Mouse (Mus musculus): Measurements from ENCODE around the gene Sobp. TPM values are rescaled to one million over a fixed set of nuclear protein-coding genes. Genes with fewer than 3 reads are reported as not detected.

Sobp gene
- total RNA-seq, 2 experiments from 2014 or later, result 79.9 to 91.3 TPM

DNA sequence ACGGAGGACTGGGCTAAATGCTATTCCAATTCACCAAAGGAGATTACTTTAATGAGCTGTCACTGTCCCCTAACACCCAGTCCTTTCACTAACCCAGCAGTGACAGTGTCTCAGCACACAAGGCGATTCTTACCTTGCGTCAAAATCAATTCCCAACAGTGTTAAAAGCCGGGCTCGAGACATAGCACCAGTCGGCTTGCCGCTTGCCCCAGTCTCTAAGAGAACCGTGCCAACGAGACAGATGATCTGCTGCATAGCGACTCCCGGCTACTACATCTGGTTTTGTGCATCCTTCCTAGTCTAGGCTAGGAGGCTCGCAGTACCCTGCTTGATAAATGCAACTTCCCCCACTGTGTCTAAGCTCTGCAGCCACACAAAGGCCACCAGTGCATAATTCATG is 12.0 kb downstream of the Sobp start:
- no peak for DNase-seq (ENCODE audit: extremely low spot score in 1 of 2, low spot score in 1 of 2)

DNA sequence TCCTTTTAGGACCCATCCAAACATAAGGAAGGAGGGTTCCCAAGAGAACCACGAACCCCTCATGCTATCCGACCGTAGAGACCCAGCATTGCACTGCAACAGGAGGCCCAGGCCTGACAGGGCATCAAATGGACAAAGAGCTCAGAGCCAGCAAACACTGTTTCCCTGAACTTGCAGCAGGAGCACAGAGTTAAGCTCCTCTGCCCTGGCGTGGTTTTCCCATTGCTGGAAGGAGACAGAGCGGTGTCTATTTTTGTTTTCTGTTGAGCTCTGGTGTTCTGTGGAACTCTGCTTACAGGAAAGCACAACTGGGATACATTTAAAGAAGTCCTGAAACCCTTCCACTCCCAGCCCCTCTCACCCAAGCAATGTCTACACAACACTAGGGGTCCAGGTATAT is 15.0 kb downstream of the Sobp start:
- no peak for DNase-seq (ENCODE audit: extremely low spot score in 1 of 2, low spot score in 1 of 2)

DNA sequence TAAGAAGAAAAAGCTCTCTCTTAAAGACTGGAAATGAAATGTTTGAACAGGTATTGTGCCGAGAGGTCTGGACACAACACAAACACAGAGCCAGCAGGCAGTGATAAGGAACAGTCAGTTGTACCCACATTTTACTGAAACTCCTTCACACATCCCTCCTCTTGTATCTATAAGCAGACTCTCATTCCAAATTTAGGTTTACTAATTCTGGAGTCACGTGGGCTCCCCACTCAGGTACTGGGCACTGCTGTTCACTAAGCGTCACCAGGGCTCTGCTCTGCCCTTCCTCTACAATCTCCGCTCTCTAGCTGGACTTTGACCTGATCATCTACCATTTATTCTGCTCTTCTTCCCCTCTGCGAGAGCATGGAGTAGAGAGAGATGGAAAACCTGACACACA is 15.4 kb downstream of the Sobp start:
- no peak for DNase-seq (ENCODE audit: extremely low spot score in 1 of 2, low spot score in 1 of 2)

DNA sequence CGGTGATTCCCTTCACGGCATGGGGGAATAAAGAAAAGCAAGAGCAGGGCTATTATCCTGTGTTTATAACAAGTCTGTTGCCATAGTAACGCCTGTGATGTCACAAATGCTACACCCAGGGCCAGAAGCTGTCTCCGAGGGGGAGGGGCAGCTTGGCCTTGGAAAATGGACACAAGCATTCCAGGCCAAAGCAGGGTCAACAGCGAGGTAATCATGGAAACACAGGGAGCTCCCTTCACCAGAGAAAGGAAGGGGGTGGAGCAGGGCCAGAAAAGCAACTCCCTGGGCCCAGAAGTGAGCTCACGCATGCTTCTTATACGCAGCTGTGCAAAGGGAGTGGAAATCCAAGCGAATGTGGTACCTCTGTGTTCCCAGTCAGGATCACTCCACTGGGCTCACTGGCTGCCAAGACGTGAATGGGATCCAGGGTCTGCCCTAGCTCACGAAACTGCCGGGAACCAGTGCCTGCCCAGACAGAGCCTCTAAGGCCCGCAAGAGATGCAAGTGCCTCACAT is 19.2 kb downstream of the Sobp start:
- DNase-seq (ENCODE audit: extremely low spot score in 1 of 2, low spot score in 1 of 2), result no peak

DNA sequence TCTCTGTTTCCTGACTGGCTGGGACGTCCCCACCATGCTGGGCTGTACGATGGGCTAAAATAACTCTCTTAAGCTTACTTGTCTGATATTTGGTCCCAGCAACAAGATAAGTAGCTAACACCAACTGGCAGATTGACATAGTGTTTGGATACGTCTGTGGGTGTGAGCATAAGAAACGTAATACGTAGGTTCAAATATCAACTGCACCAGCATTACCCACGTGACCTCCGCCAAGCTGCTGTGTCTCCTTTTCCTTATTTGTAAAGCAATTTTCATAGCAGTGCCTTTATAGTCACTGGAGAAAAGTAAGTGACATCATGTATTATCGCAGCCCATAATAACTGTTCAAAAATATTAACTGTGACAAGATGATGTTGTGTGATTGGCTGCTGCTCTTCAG is 21.7 kb downstream of the Sobp start:
- no peak for DNase-seq (ENCODE audit: extremely low spot score in 1 of 2, low spot score in 1 of 2)

DNA sequence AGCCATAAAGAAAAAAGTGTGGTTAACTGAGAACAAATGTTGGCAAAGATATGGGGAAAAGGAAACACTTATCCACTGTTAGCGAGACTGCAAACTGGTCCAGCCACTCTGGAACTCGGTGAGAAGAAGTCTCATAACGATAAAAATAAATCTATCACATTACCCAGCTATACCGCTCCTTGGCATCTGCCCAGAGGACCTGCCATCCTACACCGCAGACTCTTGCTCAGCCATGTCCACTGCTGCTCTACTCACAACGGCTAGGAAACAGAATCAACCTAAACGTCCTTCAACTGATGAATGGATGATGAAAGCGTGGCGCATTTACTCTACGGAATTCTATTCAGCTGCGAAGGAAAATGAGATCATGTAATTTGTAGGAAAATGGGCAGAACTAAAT is 25.9 kb downstream of the Sobp start:
- DNase-seq (ENCODE audit: extremely low spot score in 1 of 2, low spot score in 1 of 2), result no peak

DNA sequence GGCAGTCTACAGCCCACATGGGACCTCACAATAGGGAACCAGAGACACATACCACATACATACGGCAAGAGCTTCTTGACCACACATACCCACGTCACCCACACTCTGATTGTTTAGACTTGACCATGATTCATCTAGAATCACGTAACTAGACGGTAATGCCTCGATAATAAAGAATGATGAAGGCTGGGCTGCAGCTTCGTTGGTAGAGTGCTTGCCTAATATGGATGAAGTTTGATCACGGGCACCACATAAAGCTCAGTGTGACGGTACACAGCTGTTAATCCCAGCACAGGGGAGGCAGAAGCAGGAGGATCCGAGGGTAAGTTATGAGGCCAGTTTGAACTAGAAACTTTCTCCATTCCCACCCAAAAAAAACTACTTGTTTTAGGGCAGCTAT is 31.2 kb downstream of the Sobp start:
- no peak for DNase-seq (ENCODE audit: extremely low spot score in 1 of 2, low spot score in 1 of 2)

DNA sequence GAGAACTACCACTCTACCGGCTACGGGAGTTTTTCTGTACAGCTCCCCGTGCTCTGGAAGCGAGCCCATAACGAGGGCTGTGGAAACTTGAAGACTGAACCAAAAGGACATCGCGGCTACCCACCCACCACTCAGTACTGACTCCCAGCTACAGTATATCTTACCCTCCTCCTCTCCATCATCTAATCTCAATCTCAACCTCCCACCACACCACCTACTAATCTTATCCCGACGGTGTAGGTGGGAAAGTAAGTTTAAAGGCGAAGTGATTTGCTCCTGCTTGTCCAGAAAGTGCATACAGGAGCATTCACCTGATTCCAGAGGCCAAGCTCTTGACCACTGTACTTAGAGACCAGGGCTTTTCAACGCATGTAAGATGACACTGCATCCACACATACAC is 40.3 kb downstream of the Sobp start:
- no peak for DNase-seq (ENCODE audit: extremely low spot score in 1 of 2, low spot score in 1 of 2)

DNA sequence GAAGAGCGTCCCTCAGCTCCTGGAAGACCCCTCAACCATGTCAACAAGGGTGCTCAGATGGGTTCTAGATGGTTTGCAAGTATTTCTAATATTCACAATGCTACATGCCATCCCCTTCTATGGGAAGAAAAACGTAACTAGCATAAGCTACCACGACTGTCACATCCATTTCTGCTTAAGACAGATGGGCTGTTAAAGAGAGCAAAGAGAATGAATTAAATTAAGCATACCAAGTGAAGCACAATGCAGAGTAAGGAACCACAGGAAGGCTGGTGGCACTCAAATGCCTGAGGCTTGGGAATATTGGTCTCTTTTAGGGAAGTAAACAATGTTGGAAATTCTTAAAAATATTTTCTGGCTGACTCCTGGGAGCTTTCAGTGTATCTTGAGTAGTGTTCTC is 45.6 kb downstream of the Sobp start:
- DNase-seq (ENCODE audit: extremely low spot score in 1 of 2, low spot score in 1 of 2), result peak in 1 of 2 experiments; percentile 3

DNA sequence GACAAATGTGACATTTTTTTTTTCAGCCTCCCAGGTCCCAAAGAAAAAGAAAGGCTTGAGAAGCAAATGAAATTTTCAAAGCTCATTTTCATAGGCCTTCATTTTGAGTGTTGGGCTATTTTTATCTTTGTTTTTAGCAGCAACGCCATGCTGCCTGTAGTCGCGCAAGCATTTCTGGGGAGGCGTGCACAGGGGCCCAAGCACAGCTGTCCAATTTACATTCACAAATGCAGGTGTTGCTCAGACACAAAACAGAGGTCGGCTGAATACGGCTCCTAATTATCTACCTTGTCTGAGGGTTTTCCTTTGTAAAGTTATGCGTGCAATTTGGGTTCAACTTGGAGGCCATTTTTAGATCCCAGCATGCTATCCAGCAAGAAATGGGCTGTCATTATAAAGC is 49.8 kb downstream of the Sobp start:
- no peak for DNase-seq (ENCODE audit: extremely low spot score in 1 of 2, low spot score in 1 of 2)

DNA sequence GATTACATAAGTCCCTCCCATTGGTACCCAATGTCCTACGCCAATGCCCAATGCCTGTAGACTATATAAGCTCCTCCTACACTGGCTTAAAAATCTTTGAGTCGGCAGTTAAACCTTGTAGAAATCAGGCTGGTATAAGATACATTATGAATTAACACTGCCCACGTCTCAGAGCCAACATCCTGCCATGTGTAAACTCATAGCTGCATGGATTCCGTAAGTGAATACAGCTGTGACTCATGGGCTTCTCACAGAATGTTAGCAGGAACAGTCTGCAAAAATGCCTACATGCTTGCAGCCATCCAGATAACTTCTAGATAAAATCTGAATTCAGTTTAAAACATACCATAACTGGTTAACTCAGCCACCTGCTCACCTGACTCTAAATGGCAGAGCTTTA is 50.2 kb downstream of the Sobp start:
- no peak for DNase-seq (ENCODE audit: extremely low spot score in 1 of 2, low spot score in 1 of 2)

DNA sequence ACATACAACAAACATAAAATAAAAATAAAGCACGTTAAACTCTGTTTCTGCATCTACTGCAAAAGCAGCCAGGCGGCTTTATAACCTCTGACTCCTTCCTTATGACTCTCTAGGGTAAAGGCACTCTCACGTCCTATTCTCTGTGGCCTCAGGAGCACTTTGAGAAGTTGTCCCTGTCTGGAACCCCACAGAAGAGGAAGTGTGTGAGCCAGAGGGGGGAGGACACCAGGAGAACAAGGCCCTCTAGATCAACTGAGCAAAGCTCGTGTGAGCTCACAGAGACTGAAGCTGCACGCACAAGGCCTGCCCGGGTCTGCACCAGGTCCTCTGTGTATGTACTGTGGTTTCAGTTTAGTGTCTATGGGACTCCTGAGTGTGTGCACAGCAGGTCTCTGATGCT is 50.9 kb downstream of the Sobp start:
- no peak for DNase-seq (ENCODE audit: extremely low spot score in 1 of 2, low spot score in 1 of 2)

DNA sequence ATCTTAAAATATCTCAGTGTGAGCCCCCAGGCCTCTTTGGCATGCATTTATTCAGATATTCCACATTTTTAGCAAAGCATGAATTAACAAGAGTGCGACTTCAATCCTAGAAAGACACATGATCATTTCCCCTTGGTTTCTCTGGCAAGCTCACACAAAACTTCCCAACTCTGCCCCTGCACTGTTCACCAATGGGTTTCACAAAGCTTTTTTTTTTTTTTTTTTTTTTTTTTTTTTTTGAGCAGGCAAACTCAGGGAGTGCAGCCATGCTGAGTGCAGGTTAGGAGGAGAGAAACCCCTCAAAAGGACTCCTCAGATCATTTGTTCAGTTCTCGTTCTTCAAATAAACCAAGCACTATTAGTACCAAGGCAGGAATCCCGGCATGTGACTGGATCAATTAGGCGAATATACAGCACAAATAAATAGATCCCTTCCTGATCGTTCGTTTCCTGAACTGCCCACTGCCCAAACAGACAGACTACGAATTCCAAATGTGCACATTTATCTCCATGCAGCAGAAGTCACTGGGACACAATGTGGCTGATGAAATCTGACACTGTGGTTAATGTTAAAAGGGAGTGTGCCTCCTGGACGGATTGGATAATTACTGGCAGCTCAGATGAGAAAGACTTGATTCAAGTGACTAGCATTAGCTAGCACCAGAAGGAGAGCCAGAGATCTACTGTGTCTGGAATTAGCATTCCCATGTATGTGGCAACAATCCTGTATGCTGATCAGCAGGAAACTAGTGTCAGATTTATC is 53.5 kb downstream of the Sobp start:
- DNase-seq (ENCODE audit: extremely low spot score in 1 of 2, low spot score in 1 of 2), result no peak

DNA sequence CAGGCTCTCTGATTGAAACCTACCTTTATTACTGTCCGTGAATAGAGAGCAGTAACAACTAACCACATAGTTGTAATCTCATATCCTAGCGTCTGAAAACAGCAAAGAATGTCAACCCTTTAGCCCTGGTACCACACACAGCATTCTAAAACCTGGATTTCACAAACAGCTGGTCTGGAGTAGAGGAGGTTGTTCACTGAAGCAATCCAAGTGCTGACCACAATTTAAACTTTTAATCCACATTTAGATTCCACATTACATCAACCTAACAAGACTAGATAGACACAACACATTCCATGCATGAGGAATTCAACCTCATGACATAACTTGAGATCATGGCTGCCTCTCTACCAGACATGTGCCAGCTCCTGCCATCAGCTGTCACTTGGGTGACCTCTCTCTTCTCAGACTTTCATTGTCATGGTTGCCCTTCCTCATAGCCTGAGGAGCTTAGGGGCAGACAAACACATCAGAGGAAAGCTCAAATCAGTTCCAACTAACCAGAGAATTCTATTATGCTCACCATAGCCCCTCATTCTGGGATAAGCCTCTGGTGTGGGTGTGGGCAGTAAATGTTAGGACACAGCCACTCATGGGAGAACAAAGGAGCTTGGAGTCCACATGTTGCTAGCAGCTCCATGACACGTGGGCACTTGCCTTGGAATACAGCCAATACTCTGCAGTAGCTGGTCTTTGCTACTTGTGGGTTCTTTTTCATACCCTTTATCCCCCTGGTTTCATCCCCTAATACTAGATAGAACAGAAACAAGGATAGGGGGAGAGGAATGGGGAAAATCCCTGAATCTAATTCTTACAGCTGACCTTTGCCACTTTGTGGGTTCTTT is 58.0 kb downstream of the Sobp start:
- no peak for DNase-seq (ENCODE audit: extremely low spot score in 1 of 2, low spot score in 1 of 2)

DNA sequence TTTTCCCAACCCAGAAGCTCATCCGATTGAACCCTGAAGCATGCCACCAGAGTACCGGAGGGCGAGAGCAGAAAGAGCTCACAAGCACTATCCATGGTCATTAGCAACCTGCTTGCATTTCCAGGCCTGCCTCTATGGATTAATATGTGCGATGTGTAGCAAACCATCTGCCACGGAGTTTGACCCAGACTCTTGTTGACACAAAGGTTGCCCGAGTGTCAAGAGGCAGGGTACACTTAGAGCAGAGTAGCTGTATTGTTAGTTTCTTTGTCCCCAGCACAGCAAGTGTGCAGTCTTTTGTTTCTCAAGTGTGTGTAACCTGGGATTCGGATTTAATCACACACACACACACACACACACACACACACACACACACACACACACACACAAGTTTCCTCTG is 62.0 kb downstream of the Sobp start:
- DNase-seq (ENCODE audit: extremely low spot score in 1 of 2, low spot score in 1 of 2), result no peak

DNA sequence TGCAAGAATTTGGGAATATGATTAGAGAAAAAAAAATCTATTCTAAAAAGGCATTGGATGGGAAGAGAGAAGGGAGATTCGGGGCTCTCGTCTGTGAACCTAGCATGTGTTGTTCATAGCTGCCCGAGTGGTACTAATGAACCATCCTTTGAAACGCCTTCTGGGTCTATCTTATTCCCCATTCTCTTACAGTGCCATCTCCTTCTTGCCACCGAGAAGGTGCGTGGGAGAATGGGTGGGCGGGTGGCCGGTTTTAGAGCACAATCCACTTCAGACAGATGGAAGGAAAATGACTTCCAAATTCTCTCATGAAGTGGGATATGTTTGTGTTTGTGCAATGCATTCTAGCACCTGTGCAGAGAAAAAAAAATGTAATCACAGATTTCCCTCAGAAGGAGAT is 67.7 kb downstream of the Sobp start:
- DNase-seq (ENCODE audit: extremely low spot score in 1 of 2, low spot score in 1 of 2), result no peak

DNA sequence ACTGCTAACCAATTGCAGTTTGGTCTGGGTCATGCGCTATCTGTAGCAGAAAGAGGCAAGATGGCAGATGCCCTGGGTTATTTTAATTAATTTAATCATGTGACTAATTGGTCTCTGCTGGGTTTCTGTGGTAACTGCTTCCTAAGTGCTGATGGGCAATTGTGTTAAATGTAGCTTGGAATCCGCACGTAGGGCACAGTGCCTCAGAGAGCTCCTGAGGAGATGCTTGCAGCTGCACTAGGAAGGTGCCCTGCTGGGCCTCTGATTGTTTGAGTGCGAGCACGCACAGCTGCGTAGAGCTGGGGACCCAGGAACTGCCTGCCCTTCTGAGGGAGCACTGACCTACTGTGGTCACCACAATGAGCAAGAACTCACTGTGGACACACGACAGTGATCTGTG is 68.1 kb downstream of the Sobp start:
- no peak for DNase-seq (ENCODE audit: extremely low spot score in 1 of 2, low spot score in 1 of 2)

DNA sequence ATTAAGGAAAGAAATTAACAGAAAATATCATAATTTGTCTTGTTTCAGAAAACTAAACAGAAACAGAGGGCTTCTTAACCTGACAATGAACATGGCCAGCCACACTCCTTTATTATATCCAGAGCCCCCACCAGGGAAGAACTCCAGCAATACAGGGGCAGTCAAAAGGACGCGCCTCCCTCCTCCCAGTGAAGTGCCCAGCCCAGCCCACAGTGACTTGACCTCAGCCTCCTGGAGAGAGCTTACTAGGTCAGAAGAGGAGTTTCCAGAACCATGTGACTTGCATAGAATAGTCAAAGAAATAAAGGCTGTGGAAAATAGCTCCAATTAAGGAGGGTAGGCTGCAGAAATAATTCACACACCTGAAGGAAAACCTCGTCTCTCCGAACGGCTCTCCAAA is 73.8 kb downstream of the Sobp start:
- DNase-seq (ENCODE audit: extremely low spot score in 1 of 2, low spot score in 1 of 2), result no peak

DNA sequence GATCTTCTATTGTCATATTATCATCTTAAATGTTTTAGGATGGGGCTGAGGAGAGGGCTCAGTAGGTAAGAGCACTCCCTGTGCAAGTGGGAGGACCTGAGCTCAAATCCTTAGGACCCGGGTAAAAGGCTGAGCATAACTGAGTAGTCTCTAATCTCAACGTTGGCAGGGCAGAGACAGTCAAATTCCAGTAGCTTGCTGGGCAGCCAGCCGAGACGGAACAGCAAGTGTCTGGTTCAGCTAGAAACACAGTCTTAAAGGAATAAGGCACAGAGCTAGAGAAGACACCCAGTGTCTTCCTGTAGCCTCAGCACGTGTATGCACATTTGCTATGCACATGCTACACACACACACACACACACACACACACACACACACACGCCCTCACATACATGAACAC is 75.1 kb downstream of the Sobp start:
- DNase-seq (ENCODE audit: extremely low spot score in 1 of 2, low spot score in 1 of 2), result no peak

DNA sequence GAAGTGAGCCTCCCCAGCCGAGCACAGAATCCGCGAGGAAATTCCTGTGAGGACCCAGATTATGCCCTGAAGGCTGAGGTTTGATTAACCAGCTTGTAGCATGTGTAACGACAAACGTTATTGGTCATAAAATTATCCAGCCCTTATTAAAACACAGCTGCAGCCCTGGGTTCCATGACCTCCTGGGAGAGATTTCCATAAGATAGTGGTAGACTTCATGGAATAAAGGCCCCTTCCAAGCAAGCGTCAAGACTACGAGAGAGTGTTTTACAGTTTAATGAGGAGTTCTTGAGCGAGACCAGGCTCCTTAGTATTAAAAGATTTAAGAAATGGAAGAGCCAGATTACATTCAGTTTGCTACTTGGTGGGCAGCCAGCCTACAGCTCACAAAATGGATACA is 76.6 kb downstream of the Sobp start:
- no peak for DNase-seq (ENCODE audit: extremely low spot score in 1 of 2, low spot score in 1 of 2)

DNA sequence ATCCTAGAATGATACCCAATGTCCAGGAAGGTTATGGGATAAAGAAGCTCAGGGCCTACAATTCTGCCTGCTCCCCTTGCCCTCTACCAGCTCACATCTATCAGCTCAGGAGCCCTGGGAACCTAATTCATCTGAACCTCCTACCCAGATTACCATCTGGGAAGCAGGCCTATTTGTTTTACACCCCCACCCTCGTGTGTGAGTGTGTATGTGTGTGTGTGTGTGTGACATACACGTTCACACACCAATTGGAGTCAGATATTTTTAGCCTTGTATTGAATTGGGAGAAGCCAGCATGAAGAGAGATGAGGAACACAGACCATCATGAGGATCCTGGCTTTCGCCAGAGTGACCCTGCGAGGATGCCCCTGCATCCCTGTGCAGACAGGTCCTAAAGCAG is 77.7 kb downstream of the Sobp start:
- no peak for DNase-seq (ENCODE audit: extremely low spot score in 1 of 2, low spot score in 1 of 2)

DNA sequence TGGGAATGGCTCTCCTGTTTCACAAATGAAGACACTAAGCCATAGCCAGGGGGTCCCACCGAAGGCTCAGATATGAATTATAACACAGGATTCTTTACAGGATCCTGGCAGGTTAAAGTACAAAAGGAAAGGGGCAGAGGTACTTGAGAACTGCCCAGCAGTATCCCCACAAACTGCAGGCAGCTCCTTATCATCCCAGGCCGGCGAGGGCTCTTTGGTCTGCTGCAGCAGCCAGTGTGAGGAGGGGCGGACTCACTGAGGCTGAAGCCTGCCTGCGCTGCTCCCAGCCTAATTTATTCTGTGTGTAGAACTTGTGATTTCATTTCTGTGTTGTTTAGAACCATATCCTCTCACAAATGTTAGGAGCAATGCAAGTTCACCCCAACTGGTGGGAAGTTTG is 79.8 kb downstream of the Sobp start:
- no peak for DNase-seq (ENCODE audit: extremely low spot score in 1 of 2, low spot score in 1 of 2)

Data from layer of hippocampus, postnatal 25 days (tissue).